Mouse (Mus musculus) limb, embryonic 13.5 days (tissue): Measurements from ENCODE around the gene Fut1. TPM values are rescaled to one million over a fixed set of nuclear protein-coding genes. Genes with fewer than 3 reads are reported as not detected.

Source experiments
- ATAC-seq: fragments of 200-750 bp; cut with Nextera tagmentation; 2 replicates; pipeline ENCODE4 v1.8.0; 2017; ENCODE audit warnings: low read depth, moderate number of reproducible peaks, moderate TSS enrichment; ENCODE audit not compliant: low FRiP score
- H3K27ac ChIP-seq: fragments of 300-500 bp; sonication (generic); 2 replicates; pipeline ENCODE4 v1.5.1; 2015; ENCODE audit warnings: inconsistent platforms, mild to moderate bottlenecking, moderate library complexity
- H3K27me3 ChIP-seq: fragments of 300-500 bp; sonication (generic); 2 replicates; pipeline ENCODE4 v1.6.1; 2015; ENCODE audit warnings: mild to moderate bottlenecking, inconsistent platforms
- H3K36me3 ChIP-seq: fragments of 300-500 bp; sonication (generic); 2 replicates; pipeline ENCODE4 v1.6.1; 2015; ENCODE audit warnings: inconsistent platforms, mild to moderate bottlenecking, moderate library complexity
- H3K4me1 ChIP-seq: fragments of 300-500 bp; sonication (generic); 2 replicates; pipeline ENCODE4 v1.6.1; 2015; ENCODE audit warnings: inconsistent platforms
- H3K4me2 ChIP-seq: fragments of 300-500 bp; sonication (generic); replicated peaks from 2 replicates; pipeline ENCODE4 v1.6.1; 2015; ENCODE audit warnings: inconsistent platforms, mild to moderate bottlenecking, moderate library complexity
- H3K4me3 ChIP-seq: fragments of 300-500 bp; sonication (generic); 2 replicates; pipeline ENCODE4 v1.5.1; 2015; ENCODE audit warnings: moderate library complexity, mild to moderate bottlenecking, inconsistent platforms
- H3K9ac ChIP-seq: fragments of 300-500 bp; sonication (generic); 2 replicates; pipeline ENCODE4 v1.6.1; 2015; ENCODE audit warnings: mild to moderate bottlenecking, inconsistent platforms
- H3K9me3 ChIP-seq: fragments of 300-500 bp; sonication (generic); 2 replicates; pipeline ENCODE4 v1.6.1; 2016; ENCODE audit warnings: inconsistent platforms
- WGBS: fragments of 180-500 bp; shearing (Covaris S2); methylation state at CpG from one replicate; pipeline ENCODE4 v1.1.7; 2015; 5-methylcytosine and 5-hydroxymethylcytosine counted together
- polyA plus RNA-seq: library from polyadenylated mRNA; unstranded; fragments of >200 nt; fragmentation: Nextera tagmentation; extraction: Ambion mirVana; gene quantifications from 2 replicates; pipeline ENCODE4 v1.2.1, GENCODE M21; 2015

Gene Fut1
- polyA plus RNA-seq: 0.29 and 0.47 TPM in 2 replicates

- Histone ChIP-seq H3K4me3 (peak within 1 kb of the TSS; percentile 31), H3K9me3 (no peaks in the 10 kb centered on the region)
- WGBS: 5% methylated on average over 31 of the region's 31 CpGs
Observed at GRCm38 (mm10) chr7:45617042-45617695, at the start of gene Fut1. Gene Fut1 (plus strand): TSS chr7:45617289.

DNA sequence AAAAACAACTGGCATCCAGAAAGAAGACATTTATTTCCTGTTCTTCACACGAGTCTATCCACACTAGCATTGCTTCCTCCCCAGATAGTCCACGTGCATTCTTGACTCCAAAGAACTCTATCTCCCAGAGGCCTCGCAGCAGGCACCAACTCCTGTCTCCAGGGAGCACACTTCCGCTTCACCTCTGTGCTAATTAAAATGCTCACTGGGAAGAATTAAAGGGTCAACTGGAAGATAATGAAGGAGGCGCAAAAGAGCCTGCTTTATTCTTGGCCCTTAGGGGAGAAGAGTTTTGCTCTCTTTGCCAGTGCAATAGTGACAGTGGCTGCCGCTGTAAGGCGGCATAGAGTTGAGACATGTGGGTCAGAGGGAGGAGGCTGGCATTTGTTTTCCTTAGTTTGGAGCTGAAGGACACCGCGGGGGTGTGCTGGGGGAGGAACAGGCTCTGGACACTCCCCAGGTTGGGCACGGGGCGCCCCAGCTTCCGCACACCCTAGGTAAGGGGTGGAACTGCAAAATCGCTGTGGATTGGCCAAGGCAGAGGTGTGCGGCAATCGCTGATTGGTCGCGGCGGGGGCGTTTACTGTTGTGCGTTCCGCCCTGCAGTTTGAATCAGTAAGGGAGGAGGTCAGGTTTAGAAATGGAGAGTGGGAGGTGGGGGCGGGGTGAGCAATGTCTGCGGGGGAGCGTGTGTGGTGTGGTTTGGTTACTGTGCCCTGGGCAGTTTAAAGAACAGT lies 49.1 kb upstream of the Fut1 start:
- Histone ChIP-seq H3K36me3 (no peaks in the 10 kb centered on the region), H3K9me3 (no peaks in the 10 kb centered on the region), H3K4me2 (peak overlapping the region; percentile 77), H3K4me1 (peaks cover 34% of the 10 kb centered on the region), H3K27ac (peak overlapping the region; percentile 79), H3K4me3 (peak overlapping the region; percentile 51), H3K27me3 (no peaks in the 10 kb centered on the region), H3K9ac (peak overlapping the region; percentile 54)
- peak; percentile 97 for ATAC-seq
- WGBS: 1% methylated on average over 24 of the region's 24 CpGs

More at GRCm38 (mm10) chr7:45617042-45617695, at the start of gene Fut1:
- Histone ChIP-seq H3K4me2 (peak within 1 kb of the TSS; percentile 60), H3K4me1 (peaks cover 26% of the 10 kb centered on the region), H3K27me3 (peaks cover 50% of the 10 kb centered on the region), H3K9ac (peak within 1 kb of the TSS; percentile 58), H3K36me3 (no peaks in the 10 kb centered on the region), H3K27ac (no peak within 1 kb of the TSS; the same call in 1 of the 2 replicates)
- 0 out of 2 replicates have a peak, but pooled peaks have one; percentile 12 for ATAC-seq

DNA sequence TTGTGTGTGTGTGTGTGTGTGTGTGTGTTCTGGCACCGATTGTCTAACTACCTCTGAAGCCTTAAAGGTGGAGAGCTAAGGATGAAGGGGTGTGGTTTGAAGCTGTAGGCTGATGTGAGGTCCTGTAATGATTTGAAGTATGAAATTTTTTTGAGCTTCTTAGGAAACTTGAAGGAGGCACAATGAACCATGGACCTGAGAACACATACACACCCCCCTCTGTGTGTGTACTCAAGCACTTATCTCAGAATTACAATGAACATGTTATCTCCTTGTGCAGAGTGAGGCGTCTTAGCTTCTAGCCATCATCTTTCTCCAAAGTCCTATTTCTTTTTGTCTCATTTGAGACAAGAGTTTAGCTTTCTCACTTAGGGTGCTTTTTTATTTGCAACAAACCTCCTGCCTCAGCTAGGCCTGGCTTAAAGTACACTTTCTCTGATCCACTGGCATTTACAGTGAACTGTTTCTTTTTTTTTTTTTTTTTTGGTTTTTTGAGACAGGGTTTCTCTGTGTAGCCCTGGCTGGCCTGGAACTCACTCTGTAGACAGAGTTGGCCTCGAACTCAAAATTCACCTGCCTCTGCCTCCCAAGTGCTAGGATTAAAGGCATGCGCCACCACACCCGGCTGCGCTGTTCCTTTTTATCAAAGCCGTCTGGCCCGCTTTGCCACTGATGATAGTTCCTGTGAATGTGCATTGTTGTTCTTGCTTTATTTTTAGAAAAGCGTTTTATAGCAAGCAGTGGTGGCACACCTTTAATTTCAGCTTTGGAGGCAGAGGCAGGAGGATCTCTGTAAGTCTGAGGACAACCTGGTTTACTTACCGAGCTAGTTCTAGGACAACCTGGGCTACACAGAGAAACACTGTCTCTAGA lies 48.3 kb upstream of the Fut1 start:
- Histone ChIP-seq H3K4me3 (peak overlapping the region; percentile 51), H3K27me3 (no peaks in the 10 kb centered on the region), H3K4me1 (peaks cover 34% of the 10 kb centered on the region), H3K4me2 (peak overlapping the region; percentile 77), H3K36me3 (0 out of 2 replicates have a peak, but pooled peaks cover 3% of the 10 kb centered on the region), H3K27ac (peak overlapping the region; percentile 79), H3K9ac (no peak overlapping the region), H3K9me3 (no peaks in the 10 kb centered on the region)
- 80% methylated on average over 10 of the region's 10 CpGs for WGBS
- no peak for ATAC-seq

DNA sequence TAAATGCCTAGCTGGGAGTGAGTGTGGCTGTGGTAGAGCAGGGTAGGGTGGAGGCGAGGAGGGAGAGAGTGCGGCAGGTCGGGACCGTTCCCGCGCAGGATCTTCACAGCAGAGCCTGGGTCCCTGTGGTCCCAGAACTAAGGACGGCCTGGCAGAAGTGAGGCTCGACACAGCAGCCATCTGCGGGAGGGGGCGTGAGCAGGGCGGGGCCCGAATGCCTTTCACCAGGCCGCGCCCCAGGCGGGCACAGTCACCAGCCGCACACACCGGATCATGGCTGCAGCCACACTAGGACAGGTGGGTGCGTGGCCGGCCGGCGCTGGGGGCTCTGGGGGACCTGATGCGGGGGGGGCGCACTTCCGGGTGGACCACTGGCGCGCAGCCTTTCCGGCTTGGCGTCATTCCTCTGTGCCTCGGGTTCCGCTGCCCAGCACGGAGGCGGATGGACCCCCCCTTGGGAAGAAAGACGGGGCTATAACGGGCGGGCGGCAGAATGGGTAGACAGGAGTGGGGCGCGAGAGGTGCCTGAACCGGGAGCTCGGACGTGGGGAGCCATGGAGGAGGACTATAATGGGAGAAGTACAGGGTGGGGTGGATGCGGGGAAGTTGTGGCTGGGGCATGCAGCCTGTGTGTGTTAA lies 46.9 kb upstream of the Fut1 start, which contains the start of gene Bcat2:
Gene Bcat2, plus strand, starts transcription at position 51 of the 639 bp plus-strand sequence.
- H3K36me3 ChIP-seq: 0 out of 2 replicates have a peak, but pooled peaks cover 5% of the 10 kb centered on the region
- peak within 1 kb of the TSS; percentile 61 for H3K4me3 ChIP-seq
- peak within 1 kb of the TSS; percentile 77 for H3K4me2 ChIP-seq
- peaks cover 34% of the 10 kb centered on the region for H3K4me1 ChIP-seq
- no peaks in the 10 kb centered on the region for H3K9me3 ChIP-seq
- H3K27me3 ChIP-seq: no peaks in the 10 kb centered on the region
- ATAC-seq: peak; percentile 67
- under 1% methylated on average over 37 of the region's 42 CpGs for WGBS
- peak within 1 kb of the TSS; percentile 80 for H3K9ac ChIP-seq
- H3K27ac ChIP-seq: peak within 1 kb of the TSS; percentile 91

DNA sequence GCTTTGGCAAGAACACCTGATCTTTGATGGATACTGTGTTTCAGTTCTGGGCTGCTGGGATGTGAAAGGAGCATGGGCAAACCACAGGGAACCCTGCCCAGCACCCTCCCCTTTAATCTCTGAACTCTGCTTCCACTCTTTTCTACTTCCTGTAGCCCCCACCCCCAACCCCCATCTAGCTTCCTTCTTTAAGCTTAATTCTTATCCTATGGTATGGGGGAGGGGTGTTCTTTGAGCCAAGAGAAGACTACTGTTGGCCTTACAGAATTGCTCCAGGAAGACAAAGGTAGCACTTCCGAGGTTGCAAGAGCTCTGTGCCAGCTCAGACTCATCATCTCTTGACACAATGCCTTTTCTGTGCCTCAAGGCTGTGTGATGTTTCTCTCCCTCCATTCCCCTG lies 45.1 kb upstream of the Fut1 start:
- no peaks in the 10 kb centered on the region for H3K27me3 ChIP-seq
- no peak overlapping the region for H3K9ac ChIP-seq
- no peaks in the 10 kb centered on the region for H3K9me3 ChIP-seq
- H3K4me1 ChIP-seq: peaks cover 34% of the 10 kb centered on the region
- no peak overlapping the region for H3K27ac ChIP-seq
- ATAC-seq: no peak
- no peak overlapping the region for H3K4me3 ChIP-seq
- H3K36me3 ChIP-seq: peaks cover 19% of the 10 kb centered on the region
- 62% methylated on average over 1 of the region's 1 CpGs for WGBS
- peak overlapping the region; percentile 72; the same call in 1 of the 2 replicates for H3K4me2 ChIP-seq

GRCm38 (mm10) chr7:45573954-45574353 lies 43.1 kb upstream of the Fut1 start:
- peaks cover 21% of the 10 kb centered on the region for H3K4me1 ChIP-seq
- H3K36me3 ChIP-seq: peaks cover 38% of the 10 kb centered on the region
- H3K9ac ChIP-seq: no peak overlapping the region
- no peaks in the 10 kb centered on the region for H3K9me3 ChIP-seq
- H3K4me3 ChIP-seq: no peak overlapping the region
- no peak for ATAC-seq
- H3K4me2 ChIP-seq: no peak overlapping the region
- no peak overlapping the region for H3K27ac ChIP-seq
- WGBS: 73% methylated on average over 8 of the region's 8 CpGs
- H3K27me3 ChIP-seq: no peaks in the 10 kb centered on the region

DNA sequence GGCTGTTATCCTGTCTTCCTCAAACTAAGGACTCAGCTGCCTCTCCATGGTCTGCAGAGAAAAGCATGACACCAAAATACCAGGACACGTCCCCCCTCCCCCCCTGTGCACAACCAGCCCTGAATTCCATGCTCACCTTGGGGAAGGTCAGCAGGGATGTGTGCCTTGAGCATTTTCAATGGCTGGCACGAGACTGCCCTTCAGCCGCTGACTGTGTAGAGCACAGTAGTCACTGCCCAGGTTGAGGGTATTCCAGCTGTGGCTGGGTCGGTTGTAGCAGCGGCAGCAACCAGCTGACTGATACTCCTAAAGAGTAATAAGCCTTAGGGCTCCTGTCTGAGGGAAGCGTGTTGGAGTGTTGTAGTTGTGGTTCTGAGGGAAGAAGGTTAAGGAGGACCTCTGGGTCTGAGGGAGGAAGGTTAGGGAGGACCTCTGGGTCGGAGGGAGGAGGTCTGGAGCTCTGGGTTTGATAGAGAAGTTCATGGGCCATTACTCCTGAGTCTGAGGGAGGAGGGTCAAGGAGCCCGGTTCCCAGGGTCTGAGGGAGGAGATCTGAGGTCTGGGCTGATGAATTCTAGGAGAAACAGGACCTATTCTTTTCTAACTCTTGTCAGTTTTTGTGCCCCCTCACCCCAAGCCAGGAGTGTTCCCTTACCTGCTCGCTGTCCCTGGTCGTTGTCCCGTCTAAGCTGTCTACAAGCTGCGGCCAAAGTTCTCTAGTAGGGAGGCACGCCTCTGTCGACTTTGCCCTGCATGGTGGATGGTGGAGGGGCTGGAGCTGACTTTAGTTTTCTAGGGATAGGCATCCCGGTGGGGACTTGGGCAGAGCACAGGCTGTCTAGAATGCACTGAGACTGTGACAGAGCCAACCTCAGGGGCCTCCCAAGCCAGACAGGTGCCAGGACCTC lies 42.4 kb upstream of the Fut1 start:
- ATAC-seq: no peak
- no peak overlapping the region for H3K9ac ChIP-seq

GRCm38 (mm10) chr7:45585923-45586322 lies 31.2 kb upstream of the Fut1 start:
- 91% methylated on average over 6 of the region's 6 CpGs for WGBS
- Histone ChIP-seq H3K36me3 (peaks cover 50% of the 10 kb centered on the region), H3K27ac (no peak overlapping the region), H3K9me3 (no peaks in the 10 kb centered on the region), H3K9ac (no peak overlapping the region), H3K4me1 (no peaks in the 10 kb centered on the region), H3K4me2 (no peak overlapping the region), H3K27me3 (no peaks in the 10 kb centered on the region), H3K4me3 (no peak overlapping the region)
- no peak for ATAC-seq

More for the DNA sequence above, 42.4 kb upstream of the Fut1 start:
- Histone ChIP-seq H3K4me3 (no peak overlapping the region), H3K27me3 (no peaks in the 10 kb centered on the region), H3K4me1 (peaks cover 19% of the 10 kb centered on the region), H3K27ac (no peak overlapping the region), H3K9me3 (no peaks in the 10 kb centered on the region), H3K4me2 (no peak overlapping the region), H3K36me3 (peaks cover 38% of the 10 kb centered on the region)
- WGBS: 86% methylated on average over 15 of the region's 15 CpGs

DNA sequence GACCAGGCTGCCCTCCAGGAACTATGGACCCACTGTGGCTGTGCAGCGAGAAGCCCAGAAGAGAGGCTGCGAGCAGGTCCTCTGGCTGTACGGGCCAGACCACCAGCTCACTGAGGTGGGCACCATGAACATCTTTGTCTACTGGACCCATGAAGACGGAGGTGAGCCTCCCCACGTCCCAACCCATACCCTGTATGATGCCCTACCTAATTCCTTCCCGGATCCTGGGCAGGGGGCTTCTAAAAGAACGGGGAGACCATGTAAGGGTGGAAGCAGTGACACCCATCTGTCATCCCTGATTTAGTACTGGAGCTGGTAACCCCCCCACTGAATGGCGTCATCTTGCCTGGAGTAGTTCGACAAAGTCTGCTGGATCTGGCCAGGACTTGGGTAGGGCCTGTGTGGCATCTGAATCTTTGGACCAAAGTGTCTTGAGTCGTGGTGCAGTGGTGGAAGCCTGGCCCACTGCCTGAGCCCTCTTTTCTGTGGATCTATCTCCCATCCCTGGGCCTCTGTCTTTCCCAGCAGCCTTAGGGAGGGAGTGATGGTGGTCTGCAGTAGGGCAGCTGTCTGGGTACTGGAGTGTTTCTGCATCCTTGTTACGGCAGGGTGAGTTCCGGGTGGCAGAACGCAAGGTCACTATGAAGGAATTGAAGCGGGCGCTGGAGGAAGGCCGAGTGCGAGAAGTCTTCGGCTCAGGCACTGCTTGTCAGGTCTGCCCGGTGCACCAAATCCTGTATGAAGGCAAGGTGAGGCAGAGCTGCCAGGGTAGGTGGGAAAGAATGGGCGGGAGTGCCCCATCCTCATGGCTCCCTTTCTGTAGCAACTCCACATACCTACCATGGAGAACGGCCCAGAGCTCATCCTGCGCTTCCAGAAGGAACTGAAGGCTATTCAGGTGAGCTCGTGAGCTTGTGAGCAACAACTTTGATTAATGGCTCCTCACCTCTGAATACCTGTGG lies 29.2 kb upstream of the Fut1 start:
- H3K4me3 ChIP-seq: no peak overlapping the region
- H3K4me2 ChIP-seq: no peak overlapping the region
- WGBS: 93% methylated on average over 23 of the region's 23 CpGs
- no peaks in the 10 kb centered on the region for H3K27me3 ChIP-seq
- H3K9ac ChIP-seq: no peak overlapping the region
- H3K4me1 ChIP-seq: no peaks in the 10 kb centered on the region
- no peaks in the 10 kb centered on the region for H3K9me3 ChIP-seq
- H3K27ac ChIP-seq: no peak overlapping the region
- H3K36me3 ChIP-seq: peaks cover 39% of the 10 kb centered on the region
- no peak for ATAC-seq

GRCm38 (mm10) chr7:45589173-45589572 lies 27.9 kb upstream of the Fut1 start:
- Histone ChIP-seq H3K36me3 (peaks cover 32% of the 10 kb centered on the region), H3K9me3 (no peaks in the 10 kb centered on the region), H3K4me1 (0 out of 2 replicates have a peak, but pooled peaks cover 2% of the 10 kb centered on the region), H3K9ac (no peak overlapping the region), H3K27me3 (no peaks in the 10 kb centered on the region), H3K4me3 (peak overlapping the region; percentile 32), H3K27ac (no peak overlapping the region), H3K4me2 (peak overlapping the region; percentile 57)
- WGBS: 4% methylated on average over 19 of the region's 19 CpGs
- ATAC-seq: peak; percentile 97
